Comparison of ENCODE assay signal across 9 mouse cellular contexts in the genomic region with DNA sequence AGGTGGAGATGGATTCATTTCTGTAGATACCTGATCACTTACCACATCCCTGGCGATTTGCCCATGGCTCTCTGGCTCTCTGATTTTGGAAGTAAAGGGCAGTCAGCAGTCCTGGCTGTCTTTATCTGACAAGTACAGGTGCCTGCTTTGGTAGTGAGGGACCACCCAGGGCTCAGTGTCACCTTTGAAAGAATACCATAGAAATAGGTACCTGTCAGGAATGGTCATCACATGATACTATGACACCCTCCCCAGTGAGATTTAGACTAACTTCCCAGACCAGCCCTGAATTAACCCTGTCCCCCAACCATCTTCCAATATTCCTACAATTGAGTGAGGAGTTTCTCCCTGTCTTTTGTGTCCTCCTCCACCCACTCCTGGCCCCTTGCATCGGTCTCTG. TPM values are rescaled to one million over a fixed set of nuclear protein-coding genes. Genes with fewer than 3 reads are reported as not detected.
"Had no signal": no experiment of that assay in that cellular context is flagged by ENCODE, and none has a peak within 500 bp of the region (broad histone marks: within the 10 kb centered on the region; RNA-seq: fewer than 3 reads in every experiment).

Gene C1s2 (minus strand): TSS at position 101 of the 400 bp plus-strand sequence.

RNA-seq across cellular contexts. Expression of gene C1s2, which starts in this region (rescaled TPM):
- total RNA-seq: granulocyte monocyte progenitor cell, adult 5-6 weeks had no signal
- polyA plus RNA-seq: embryonic facial prominence, embryonic 10.5 days; embryonic facial prominence, embryonic 11.5 days; embryonic facial prominence, embryonic 12.5 days; embryonic facial prominence, embryonic 13.5 days; erythroblast, embryonic 14.5 days; forebrain, embryonic 11.5 days; forebrain, embryonic 13.5 days; heart, adult 2 months had no signal
